ENCODE assay signal across 11 mouse cellular contexts in the genomic region with DNA sequence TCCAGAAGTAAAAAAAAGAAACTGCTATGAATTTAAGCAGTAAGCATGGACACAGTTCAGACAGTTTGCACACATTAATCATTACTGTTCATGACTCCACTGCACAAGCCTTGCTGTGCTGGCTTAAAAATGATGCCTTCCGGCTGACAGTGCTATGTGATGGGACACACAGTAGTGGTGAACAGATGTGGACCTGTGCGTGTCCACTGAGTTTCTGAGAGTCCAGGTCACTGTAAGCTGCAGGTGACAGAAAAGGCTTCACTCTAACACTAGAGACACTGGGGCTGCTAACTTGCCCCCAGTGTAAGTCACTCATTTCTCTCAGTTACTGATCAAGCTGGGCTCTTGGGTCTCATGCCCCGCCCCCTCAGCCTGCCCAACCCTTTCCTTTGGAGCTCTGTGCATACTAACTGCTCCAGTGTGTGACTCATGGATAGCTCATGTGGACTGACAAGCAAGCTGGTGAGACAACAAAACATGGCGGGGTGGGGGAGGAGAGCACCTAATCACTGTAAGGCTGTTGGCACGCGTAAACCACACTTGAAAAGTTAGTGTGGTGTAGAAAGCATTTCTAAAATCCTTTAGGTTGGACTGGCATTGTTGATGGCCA. TPM values are rescaled to one million over a fixed set of nuclear protein-coding genes. Genes with fewer than 3 reads are reported as not detected.
A peak's percentile ranks its signal among the peaks of the same experiment; 100 is the strongest.
DNase-seq lines count a peak whose midpoint lies in the region; ATAC-seq and TF ChIP-seq lines count a peak whose summit lies in the region.
"Had no signal": no experiment of that assay in that cellular context is flagged by ENCODE, and none has a peak within 500 bp of the region (broad histone marks: within the 10 kb centered on the region; RNA-seq: fewer than 3 reads in every experiment).

No protein-coding gene starts in this region.

- TF ChIP-seq EP300 in stomach, postnatal 0 days (optimal IDR thresholded peaks at IDR 0.05), result no peak

- TF ChIP-seq CTCF in stomach, postnatal 0 days (IDR thresholded peaks at IDR 0.05; ENCODE audit: low read depth), result no peak

- no peak overlapping the region for H3K9ac ChIP-seq in kidney, embryonic 15.5 days
- no peak overlapping the region for H3K9ac ChIP-seq in stomach, postnatal 0 days (ENCODE audit: low read length)
- H3K9ac ChIP-seq: heart, embryonic 13.5 days had no signal

- 0 out of 2 replicates have a peak, but pooled peaks cover 3% of the 10 kb centered on the region for H3K4me1 ChIP-seq in kidney, embryonic 15.5 days
- no peaks in the 10 kb centered on the region for H3K4me1 ChIP-seq in stomach, postnatal 0 days (replicated peaks; ENCODE audit: control insufficient read depth, insufficient read depth)

- no peaks in the 10 kb centered on the region for H3K9me3 ChIP-seq in kidney, embryonic 15.5 days (replicated peaks)
- no peaks in the 10 kb centered on the region for H3K9me3 ChIP-seq in stomach, postnatal 0 days (ENCODE audit: control insufficient read depth, low read length)
- H3K9me3 ChIP-seq: heart, embryonic 13.5 days had no signal

- no peak overlapping the region for H3K27ac ChIP-seq in kidney, embryonic 15.5 days
- no peak overlapping the region for H3K27ac ChIP-seq in stomach, postnatal 0 days (replicated peaks)
- H3K27ac ChIP-seq: heart, embryonic 13.5 days had no signal

- no peak overlapping the region for H3K4me2 ChIP-seq in kidney, embryonic 15.5 days
- no peak overlapping the region for H3K4me2 ChIP-seq in stomach, postnatal 0 days (replicated peaks; ENCODE audit: low read depth)
- H3K4me2 ChIP-seq: heart, embryonic 13.5 days had no signal

- 72% methylated on average over 6 of the region's 6 CpGs for WGBS in kidney, embryonic 15.5 days
- 47% methylated on average over 6 of the region's 6 CpGs for WGBS in stomach, postnatal 0 days

- no peaks in the 10 kb centered on the region for H3K36me3 ChIP-seq in kidney, embryonic 15.5 days
- no peaks in the 10 kb centered on the region for H3K36me3 ChIP-seq in stomach, postnatal 0 days (ENCODE audit: control insufficient read depth, insufficient read depth, low read length)
- H3K36me3 ChIP-seq: heart, embryonic 13.5 days had no signal

- peak; percentile 65 for DNase-seq in adrenal gland, adult 2 months
- DNase-seq in adrenal gland, postnatal 4 days (ENCODE audit: low spot score in 2 of 2), result no peak
- peak; percentile 12 for DNase-seq in retina, postnatal 1 day
- DNase-seq in retina, embryonic 14.5 days (ENCODE audit: low spot score), result no peak
- peak; percentile 80 for DNase-seq in stomach, postnatal 0 days (ENCODE audit: low spot score)
- no peak for DNase-seq in gastrocnemius, postnatal 10 days
- DNase-seq in layer of hippocampus, postnatal 36 days, result no peak
- DNase-seq: B cell, adult 2 months had no signal

- H3K4me3 ChIP-seq in kidney, embryonic 15.5 days (replicated peaks), result no peak overlapping the region
- no peak overlapping the region for H3K4me3 ChIP-seq in stomach, postnatal 0 days (ENCODE audit: low read depth, low read length)
- H3K4me3 ChIP-seq: heart, embryonic 13.5 days had no signal

- H3K27me3 ChIP-seq in kidney, embryonic 15.5 days, result no peaks in the 10 kb centered on the region
- H3K27me3 ChIP-seq in stomach, postnatal 0 days (ENCODE audit: control insufficient read depth, insufficient read depth, low read length), result no peaks in the 10 kb centered on the region

- peak; percentile 85 for ATAC-seq in kidney, embryonic 15.5 days (replicated peaks; ENCODE audit: low FRiP score)
- ATAC-seq in stomach, postnatal 0 days (ENCODE audit: low FRiP score, low TSS enrichment), result peak; percentile 94

RNA-seq across cellular contexts. Expression of gene Panx1, which starts 23.5 kb away (rescaled TPM):
- 10 to 100 TPM in 1 of 2 experiments, 1 to 10 TPM in 1; 7.1 to 10.1 TPM for total RNA-seq in adrenal gland, adult 2 months (2021)
- polyA plus RNA-seq in adrenal gland, adult 2 months (2012; rRNA removed), result 21.1 and 27.5 TPM in 2 replicates
- 10 to 100 TPM; 17.4 to 22.6 TPM for total RNA-seq in adrenal gland, postnatal 4 days (2021)
- polyA plus RNA-seq in kidney, embryonic 15.5 days (2015; fragmentation: Nextera tagmentation; extraction: Ambion mirVana), result 45.7 and 48.0 TPM in 2 replicates
- 27.8 and 28.1 TPM in 2 replicates for polyA plus RNA-seq in stomach, postnatal 0 days (2015; fragmentation: Nextera tagmentation; extraction: Ambion mirVana)
- total RNA-seq in gastrocnemius, postnatal 10 days (2021), result 10 to 100 TPM; 28.9 to 40.4 TPM
- 10 to 100 TPM; 26.8 to 27.5 TPM for total RNA-seq in layer of hippocampus, postnatal 36 days (2021)

RNA-seq across cellular contexts. Expression of gene Hephl1, which starts 43.1 kb away (rescaled TPM):
- 1 to 10 TPM in 1 of 2 experiments, under 1 TPM in 1; 0.38 to 5.0 TPM for total RNA-seq in adrenal gland, adult 2 months (2021)
- polyA plus RNA-seq in adrenal gland, adult 2 months (2012; rRNA removed), result 1.2 and 2.9 TPM in 2 replicates
- total RNA-seq in adrenal gland, postnatal 4 days (2021), result under 1 TPM; 0.14 to 0.17 TPM
- 0.05 TPM in 1 of 2 replicates, not detected in the other for polyA plus RNA-seq in kidney, embryonic 15.5 days (2015; fragmentation: Nextera tagmentation; extraction: Ambion mirVana)
- polyA plus RNA-seq in stomach, postnatal 0 days (2015; fragmentation: Nextera tagmentation; extraction: Ambion mirVana), result not detected in 2 replicates
- under 1 TPM; 0.49 to 0.61 TPM for total RNA-seq in gastrocnemius, postnatal 10 days (2021)
- total RNA-seq in layer of hippocampus, postnatal 36 days (2021), result not detected
- total RNA-seq: left cerebral cortex, postnatal 10 days had no signal
- polyA plus RNA-seq: heart, embryonic 13.5 days had no signal

Comparison
In these comparisons a context has a peak if more than half of its experiments do, and no peak if none do; other contexts are left out.
1. DNase-seq: peak in adrenal gland, adult 2 months (single experiment), retina, postnatal 1 day (single experiment) and stomach, postnatal 0 days (single experiment); none in adrenal gland, postnatal 4 days (0 of 2), retina, embryonic 14.5 days (single experiment), gastrocnemius, postnatal 10 days (single experiment) and layer of hippocampus, postnatal 36 days (0 of 2).